Mouse (Mus musculus): Measurements from ENCODE around the gene Tmtc2.

DNA sequence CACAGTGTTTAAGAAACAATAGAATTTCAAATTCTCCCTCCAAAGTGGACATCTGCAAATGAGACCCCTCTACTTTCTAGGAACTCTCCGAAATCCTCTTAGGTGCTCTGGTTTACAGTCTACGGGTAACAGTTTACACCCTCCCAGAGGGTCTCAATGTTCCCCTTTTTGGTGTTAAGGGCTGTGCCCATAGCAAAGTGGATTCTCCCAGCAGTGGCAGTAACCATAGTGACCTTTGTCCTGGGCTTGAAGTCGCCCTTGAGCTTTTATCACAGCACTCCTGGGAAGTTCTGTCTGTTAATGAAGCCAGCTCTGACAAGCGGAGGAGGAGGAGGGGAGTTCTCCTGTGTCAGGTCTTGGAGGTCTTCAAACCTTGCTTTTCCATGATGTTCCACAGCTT lies 384.5 kb downstream of the Tmtc2 start:
- TF ChIP-seq CTCF (IDR thresholded peaks at IDR 0.05; ENCODE audit: extremely low read depth, insufficient read depth, low read length) (no peak), POLR2A (IDR thresholded peaks at IDR 0.05; ENCODE audit: extremely low read depth, insufficient read depth, low read length) (no peak)

Measured in cortical plate, adult 2 months (tissue).